Mouse (Mus musculus) liver, embryonic 15.5 days (tissue): ENCODE measurements around the gene Slc38a2. TPM values are rescaled to one million over a fixed set of nuclear protein-coding genes. Genes with fewer than 3 reads are reported as not detected.

ENCODE experiments used
- ATAC-seq: fragments of 200-750 bp; cut with Nextera tagmentation; 2 replicates; pipeline ENCODE4 v1.8.0; 2017; ENCODE audit warnings: moderate number of reproducible peaks, mild to moderate bottlenecking, moderate library complexity; ENCODE audit not compliant: insufficient read depth
- H3K27ac ChIP-seq: fragments of 300-500 bp; sonication (generic); replicated peaks from 2 replicates; pipeline ENCODE4 v1.5.1; 2015; ENCODE audit warnings: mild to moderate bottlenecking, inconsistent platforms
- H3K27me3 ChIP-seq: fragments of 300-500 bp; sonication (generic); 2 replicates; pipeline ENCODE4 v1.6.1; 2015; ENCODE audit warnings: mild to moderate bottlenecking, inconsistent platforms
- H3K36me3 ChIP-seq: fragments of 300-500 bp; sonication (generic); replicated peaks from 2 replicates; pipeline ENCODE4 v1.6.1; 2015; ENCODE audit warnings: moderate library complexity, mild to moderate bottlenecking, inconsistent platforms
- H3K4me1 ChIP-seq: fragments of 300-500 bp; sonication (generic); replicated peaks from 2 replicates; pipeline ENCODE4 v1.6.1; 2015; ENCODE audit warnings: inconsistent platforms
- H3K4me2 ChIP-seq: fragments of 300-500 bp; sonication (generic); 2 replicates; pipeline ENCODE4 v1.6.1; 2015; ENCODE audit warnings: moderate library complexity, mild to moderate bottlenecking, inconsistent platforms
- H3K4me3 ChIP-seq: fragments of 300-500 bp; sonication (generic); replicated peaks from 2 replicates; pipeline ENCODE4 v1.5.1; 2015; ENCODE audit warnings: mild to moderate bottlenecking, inconsistent platforms
- H3K9ac ChIP-seq: fragments of 300-500 bp; sonication (generic); 2 replicates; pipeline ENCODE4 v1.6.1; 2015; ENCODE audit warnings: moderate library complexity, mild to moderate bottlenecking, inconsistent platforms
- H3K9me3 ChIP-seq: fragments of 300-500 bp; sonication (generic); replicated peaks from 2 replicates; pipeline ENCODE4 v1.6.1; 2016; ENCODE audit warnings: inconsistent platforms
- WGBS: fragments of 180-500 bp; shearing (Covaris S2); methylation state at CpG from one replicate; pipeline ENCODE4 v1.1.7; 2015; ENCODE audit warnings: mixed read lengths; ENCODE audit not compliant: insufficient replicate concordance; 5-methylcytosine and 5-hydroxymethylcytosine counted together
- polyA plus RNA-seq: library from polyadenylated mRNA; unstranded; fragments of >200 nt; fragmentation: Nextera tagmentation; extraction: Ambion mirVana; gene quantifications from 2 replicates; pipeline ENCODE4 v1.2.1, GENCODE M21; 2015

Slc38a2 gene
- polyA plus RNA-seq, result 33.8 and 33.9 TPM in 2 replicates

GRCm38 (mm10) chr15:96699521-96700511 is at the start of gene Slc38a2:
Gene Slc38a2 (minus strand): TSS chr15:96699730.
- peak within 1 kb of the TSS; percentile 97 for H3K9ac ChIP-seq

GRCm38 (mm10) chr15:96749101-96749500 is 49.6 kb upstream of the Slc38a2 start:
- ATAC-seq, result no peak
- Histone ChIP-seq H3K27ac (no peak overlapping the region; the same call in 1 of the 2 replicates), H3K9me3 (no peaks in the 10 kb centered on the region), H3K4me1 (peaks cover 23% of the 10 kb centered on the region), H3K36me3 (no peaks in the 10 kb centered on the region), H3K27me3 (no peaks in the 10 kb centered on the region), H3K4me3 (no peak overlapping the region), H3K9ac (no peak overlapping the region), H3K4me2 (no peak overlapping the region)
- WGBS, result 59% methylated on average over 10 of the region's 10 CpGs

More at GRCm38 (mm10) chr15:96699521-96700511, at the start of gene Slc38a2:
- Histone ChIP-seq H3K4me3 (peak within 1 kb of the TSS; percentile 92), H3K4me2 (peak within 1 kb of the TSS; percentile 93), H3K27ac (peak within 1 kb of the TSS; percentile 96), H3K4me1 (peaks cover 39% of the 10 kb centered on the region), H3K36me3 (peaks cover 37% of the 10 kb centered on the region), H3K27me3 (peaks cover 13% of the 10 kb centered on the region; the same call in 1 of the 2 replicates), H3K9me3 (no peaks in the 10 kb centered on the region)
- WGBS, result under 1% methylated on average over 76 of the region's 76 CpGs
- peak; percentile 82 for ATAC-seq

DNA sequence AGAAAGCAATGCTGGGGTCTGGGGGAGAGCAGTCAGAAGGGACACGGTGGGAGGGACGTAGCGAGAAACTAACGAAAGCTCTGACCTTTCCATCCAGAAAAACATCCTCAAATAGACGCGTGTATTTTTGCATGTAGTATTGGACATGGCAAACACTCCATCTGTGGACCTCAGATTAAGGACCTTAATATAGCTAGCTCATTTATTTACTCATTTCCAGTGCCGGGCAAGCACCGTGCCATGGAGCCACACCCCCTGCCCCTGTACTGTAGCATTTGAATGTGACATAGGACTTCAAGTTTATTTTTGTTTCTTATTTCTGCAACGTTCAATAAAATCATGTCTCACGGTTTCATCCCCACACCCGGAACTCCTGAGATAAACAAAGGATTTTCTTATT is 48.0 kb upstream of the Slc38a2 start:
- Histone ChIP-seq H3K27ac (no peak overlapping the region), H3K4me3 (no peak overlapping the region), H3K4me1 (peaks cover 38% of the 10 kb centered on the region), H3K9ac (no peak overlapping the region), H3K4me2 (no peak overlapping the region), H3K27me3 (no peaks in the 10 kb centered on the region), H3K9me3 (no peaks in the 10 kb centered on the region), H3K36me3 (no peaks in the 10 kb centered on the region)
- ATAC-seq, result no peak
- 80% methylated on average over 11 of the region's 11 CpGs for WGBS

GRCm38 (mm10) chr15:96746986-96747385 is 47.5 kb upstream of the Slc38a2 start:
- WGBS, result 70% methylated on average over 6 of the region's 6 CpGs
- Histone ChIP-seq H3K27ac (no peak overlapping the region), H3K4me2 (no peak overlapping the region), H3K9ac (no peak overlapping the region), H3K36me3 (no peaks in the 10 kb centered on the region), H3K4me1 (peaks cover 41% of the 10 kb centered on the region), H3K4me3 (no peak overlapping the region), H3K9me3 (no peaks in the 10 kb centered on the region), H3K27me3 (no peaks in the 10 kb centered on the region)
- no peak for ATAC-seq

- no peak overlapping the region for H3K4me2 ChIP-seq
- ATAC-seq, result no peak
- H3K27me3 ChIP-seq, result no peaks in the 10 kb centered on the region
- no peak overlapping the region for H3K9ac ChIP-seq
- H3K4me1 ChIP-seq, result peaks cover 44% of the 10 kb centered on the region
- no peak overlapping the region for H3K27ac ChIP-seq
- no peaks in the 10 kb centered on the region for H3K36me3 ChIP-seq
- 71% methylated on average over 1 of the region's 1 CpGs for WGBS
- H3K4me3 ChIP-seq, result no peak overlapping the region
- no peaks in the 10 kb centered on the region for H3K9me3 ChIP-seq
Observed at GRCm38 (mm10) chr15:96745299-96745698, 45.8 kb upstream of the Slc38a2 start.

DNA sequence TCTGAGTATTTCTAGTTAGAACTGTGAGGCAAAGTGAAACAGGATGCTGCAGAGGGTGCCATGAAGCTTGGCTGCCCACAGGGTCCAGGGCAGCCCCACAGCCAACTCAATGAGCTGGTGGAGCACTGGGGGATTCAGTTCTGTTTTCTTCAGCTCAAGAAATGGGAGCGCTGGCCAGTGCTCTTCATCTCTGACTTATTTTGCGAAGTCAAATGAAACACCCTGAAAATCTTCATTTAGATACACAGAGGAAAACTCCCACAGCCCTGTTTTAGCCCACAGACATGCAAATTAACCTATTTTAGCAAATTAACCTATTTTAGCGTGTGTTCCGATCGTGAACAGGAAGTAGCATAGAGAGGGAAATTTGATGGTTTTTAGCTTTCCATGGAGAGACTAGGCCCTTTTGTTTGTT is 45.4 kb upstream of the Slc38a2 start:
- peaks cover 45% of the 10 kb centered on the region for H3K4me1 ChIP-seq
- no peak for ATAC-seq
- no peaks in the 10 kb centered on the region for H3K9me3 ChIP-seq
- 71% methylated on average over 5 of the region's 5 CpGs for WGBS
- H3K4me3 ChIP-seq, result no peak overlapping the region
- H3K4me2 ChIP-seq, result peak overlapping the region; percentile 47
- H3K36me3 ChIP-seq, result no peaks in the 10 kb centered on the region
- peak overlapping the region; percentile 77; the same call in 1 of the 2 replicates for H3K27ac ChIP-seq
- no peak overlapping the region for H3K9ac ChIP-seq
- H3K27me3 ChIP-seq, result no peaks in the 10 kb centered on the region

DNA sequence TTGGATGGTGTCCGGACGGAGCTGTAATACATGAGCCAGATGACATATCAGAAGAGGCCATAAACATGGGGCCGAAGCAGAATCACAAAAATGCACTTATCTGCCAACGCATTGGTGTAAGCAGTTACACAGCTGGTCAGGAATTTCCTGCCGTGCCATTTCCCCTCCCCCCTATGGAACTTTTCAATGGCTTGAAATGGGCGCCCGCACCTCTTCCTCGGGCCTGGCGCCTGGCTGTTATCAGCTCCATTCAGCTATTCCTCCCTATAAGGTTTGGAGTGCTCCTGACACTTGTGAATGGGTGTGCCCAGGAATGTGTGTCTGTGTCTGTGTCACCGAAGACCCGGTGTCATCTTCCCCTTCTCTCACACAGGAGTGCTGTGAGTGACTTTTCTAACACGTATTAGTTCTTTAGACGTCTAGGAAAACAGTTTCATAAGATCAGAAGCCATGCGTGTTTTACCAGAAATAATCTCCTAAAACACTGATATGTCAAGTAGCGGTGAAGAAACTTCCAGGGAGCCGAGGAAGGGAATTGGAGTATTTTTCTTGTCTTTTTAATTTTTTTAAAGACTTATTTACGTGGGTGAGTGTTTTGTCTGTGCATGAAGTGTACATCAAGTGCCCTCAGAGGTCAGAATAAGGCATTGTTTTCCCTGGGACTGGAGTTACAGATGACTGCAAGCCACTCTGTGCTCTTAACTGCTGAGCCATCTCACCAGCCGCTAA is 44.8 kb upstream of the Slc38a2 start:
- no peaks in the 10 kb centered on the region for H3K36me3 ChIP-seq
- peak overlapping the region; percentile 47 for H3K4me2 ChIP-seq
- no peaks in the 10 kb centered on the region for H3K27me3 ChIP-seq
- ATAC-seq, result peak; percentile 39
- peaks cover 44% of the 10 kb centered on the region for H3K4me1 ChIP-seq
- H3K4me3 ChIP-seq, result no peak overlapping the region
- H3K9ac ChIP-seq, result no peak overlapping the region
- 20% methylated on average over 18 of the region's 18 CpGs for WGBS
- no peaks in the 10 kb centered on the region for H3K9me3 ChIP-seq
- H3K27ac ChIP-seq, result peak overlapping the region; percentile 77

DNA sequence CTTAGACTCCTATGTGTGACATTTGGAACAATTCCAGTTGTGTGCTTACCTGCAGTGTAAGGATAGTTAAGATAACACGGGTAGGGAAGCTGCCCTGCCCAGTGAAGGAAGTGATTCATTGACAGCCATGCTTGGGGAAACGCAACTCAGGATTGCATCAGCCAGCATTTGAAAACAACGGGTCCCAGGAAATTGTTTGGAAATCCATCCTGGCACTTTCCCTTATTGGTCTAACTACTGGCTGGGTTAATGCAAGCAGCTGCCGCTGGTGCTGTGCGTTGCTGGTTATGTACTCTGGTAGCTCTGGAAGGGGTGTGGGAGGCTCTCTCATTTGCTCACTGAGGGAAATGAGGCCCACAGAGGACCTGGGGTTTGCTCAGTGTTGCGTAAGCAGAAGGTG is 43.7 kb upstream of the Slc38a2 start:
- H3K4me2 ChIP-seq, result no peak overlapping the region

GRCm38 (mm10) chr15:96742591-96743241 is 43.2 kb upstream of the Slc38a2 start:
- H3K27ac ChIP-seq, result peak overlapping the region; percentile 77
- no peak overlapping the region for H3K4me2 ChIP-seq
- H3K36me3 ChIP-seq, result no peaks in the 10 kb centered on the region
- no peak overlapping the region for H3K9ac ChIP-seq
- ATAC-seq, result peak; percentile 59
- peaks cover 42% of the 10 kb centered on the region for H3K4me1 ChIP-seq
- WGBS, result 67% methylated on average over 16 of the region's 16 CpGs
- no peak overlapping the region for H3K4me3 ChIP-seq
- no peaks in the 10 kb centered on the region for H3K9me3 ChIP-seq
- H3K27me3 ChIP-seq, result no peaks in the 10 kb centered on the region

More for the DNA sequence above, 43.7 kb upstream of the Slc38a2 start:
- Histone ChIP-seq H3K36me3 (no peaks in the 10 kb centered on the region), H3K27ac (peak overlapping the region; percentile 77), H3K4me1 (peaks cover 42% of the 10 kb centered on the region), H3K4me3 (no peak overlapping the region), H3K27me3 (no peaks in the 10 kb centered on the region), H3K9ac (no peak overlapping the region), H3K9me3 (no peaks in the 10 kb centered on the region)
- peak; percentile 69 for ATAC-seq
- WGBS, result 38% methylated on average over 6 of the region's 6 CpGs

DNA sequence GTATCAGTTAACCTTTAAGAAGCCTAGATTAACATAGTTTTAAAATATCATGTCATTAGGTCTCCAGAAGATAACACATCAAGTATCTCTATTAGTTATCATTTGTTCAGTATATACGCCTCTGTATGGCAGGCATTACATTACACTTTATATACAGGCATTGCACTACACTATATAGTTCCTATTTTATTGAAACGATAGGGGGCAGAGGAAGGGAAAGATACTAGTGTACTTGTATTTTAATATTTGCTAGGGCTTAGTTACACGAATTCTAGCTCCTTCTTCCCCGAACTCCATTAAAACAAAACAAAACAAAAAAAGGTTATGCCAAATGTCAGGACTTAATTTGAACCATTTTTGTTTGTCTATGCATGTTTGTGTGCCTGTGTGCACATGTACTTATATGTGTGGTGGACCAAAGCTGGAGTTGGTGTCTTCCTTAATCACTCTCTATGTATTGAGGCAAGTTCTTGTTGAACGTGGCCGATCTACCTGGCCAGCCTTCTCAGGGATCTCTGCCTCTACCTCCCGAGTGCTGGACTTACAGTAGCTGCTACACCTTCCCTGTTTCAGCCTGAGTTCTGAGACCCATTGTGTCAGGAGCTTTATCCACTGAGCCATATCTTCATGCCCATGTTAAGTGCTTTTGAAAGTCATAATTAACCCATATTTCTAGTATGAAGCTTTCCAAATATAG is 41.5 kb upstream of the Slc38a2 start:
- Histone ChIP-seq H3K9ac (no peak overlapping the region), H3K4me2 (no peak overlapping the region), H3K4me1 (peaks cover 45% of the 10 kb centered on the region), H3K4me3 (no peak overlapping the region), H3K36me3 (no peaks in the 10 kb centered on the region), H3K27ac (no peak overlapping the region), H3K27me3 (no peaks in the 10 kb centered on the region), H3K9me3 (no peaks in the 10 kb centered on the region)
- no peak for ATAC-seq
- 51% methylated on average over 7 of the region's 7 CpGs for WGBS
